Mouse (Mus musculus) heart, postnatal 0 days (tissue): ENCODE measurements around the gene Vwa7.

Source experiments
- CTCF ChIP-seq: IDR thresholded peaks from 2 replicates; pipeline ENCODE4 v1.5.1; 2016; ENCODE audit warnings: antibody characterized with exemption, control low read depth, low read depth
- EP300 ChIP-seq: IDR thresholded peaks from 2 replicates; pipeline ENCODE4 v1.6.1; 2016; ENCODE audit warnings: antibody characterized with exemption, low read depth

DNA sequence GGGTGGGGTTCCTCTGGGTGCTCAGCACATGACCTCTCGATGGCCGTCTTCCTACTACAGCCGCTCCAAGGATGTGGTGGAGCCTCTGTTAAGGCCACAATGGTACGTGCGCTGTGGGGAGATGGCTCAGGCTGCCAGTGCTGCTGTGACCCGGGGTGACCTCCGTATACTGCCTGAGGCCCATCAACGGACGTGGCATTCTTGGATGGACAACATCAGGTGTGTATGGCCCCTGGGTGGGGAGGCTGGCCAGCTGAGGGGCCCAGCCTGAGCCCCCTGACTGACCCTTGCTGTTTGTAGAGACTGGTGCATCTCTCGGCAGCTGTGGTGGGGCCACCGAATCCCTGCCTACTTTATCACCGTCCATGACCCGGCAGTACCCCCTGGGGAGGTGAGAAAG is 3.9 kb upstream of the Vwa7 start:
- TF ChIP-seq CTCF (no peak), EP300 (no peak)
